Mouse (Mus musculus): Measurements from ENCODE around the gene Ptprg.

Ptprg gene

GRCm38 (mm10) chr14:11618140-11618705 lies 64.9 kb downstream of the Ptprg start:
- DNase-seq (ENCODE audit: extremely low spot score), result no peak

GRCm38 (mm10) chr14:11619606-11620005 lies 66.3 kb downstream of the Ptprg start:
- no peak for DNase-seq (ENCODE audit: extremely low spot score)

GRCm38 (mm10) chr14:11620314-11620713 lies 67.0 kb downstream of the Ptprg start:
- no peak for DNase-seq (ENCODE audit: extremely low spot score)

GRCm38 (mm10) chr14:11620962-11621568 lies 67.7 kb downstream of the Ptprg start:
- peak; percentile 23 for DNase-seq (ENCODE audit: extremely low spot score)

- no peak for DNase-seq (ENCODE audit: extremely low spot score)
These were observed 70.2 kb downstream of the Ptprg start for GRCm38 (mm10) chr14:11623576-11623975.

- no peak for DNase-seq (ENCODE audit: extremely low spot score)
These were observed 77.4 kb downstream of the Ptprg start for GRCm38 (mm10) chr14:11630736-11631135.

GRCm38 (mm10) chr14:11631505-11631904 lies 78.2 kb downstream of the Ptprg start:
- no peak for DNase-seq (ENCODE audit: extremely low spot score)

GRCm38 (mm10) chr14:11637673-11638072 lies 84.3 kb downstream of the Ptprg start:
- no peak for DNase-seq (ENCODE audit: extremely low spot score)

GRCm38 (mm10) chr14:11639366-11639765 lies 86.0 kb downstream of the Ptprg start:
- no peak for DNase-seq (ENCODE audit: extremely low spot score)

- DNase-seq (ENCODE audit: extremely low spot score), result no peak
These were observed 87.0 kb downstream of the Ptprg start for GRCm38 (mm10) chr14:11640372-11640771.

GRCm38 (mm10) chr14:11640996-11641395 lies 87.7 kb downstream of the Ptprg start:
- DNase-seq (ENCODE audit: extremely low spot score), result no peak

GRCm38 (mm10) chr14:11642977-11643376 lies 89.6 kb downstream of the Ptprg start:
- DNase-seq (ENCODE audit: extremely low spot score), result no peak

GRCm38 (mm10) chr14:11657374-11657773 lies 104.0 kb downstream of the Ptprg start:
- no peak for DNase-seq (ENCODE audit: extremely low spot score)

- DNase-seq (ENCODE audit: extremely low spot score), result no peak
These were observed 110.4 kb downstream of the Ptprg start for GRCm38 (mm10) chr14:11663661-11664215.

GRCm38 (mm10) chr14:11664302-11664701 lies 111.0 kb downstream of the Ptprg start:
- DNase-seq (ENCODE audit: extremely low spot score), result no peak

GRCm38 (mm10) chr14:11665046-11665445 lies 111.7 kb downstream of the Ptprg start:
- DNase-seq (ENCODE audit: extremely low spot score), result no peak

- no peak for DNase-seq (ENCODE audit: extremely low spot score)
These were observed 114.4 kb downstream of the Ptprg start for GRCm38 (mm10) chr14:11667762-11668161.

GRCm38 (mm10) chr14:11670847-11671246 lies 117.5 kb downstream of the Ptprg start:
- peak; percentile 17 for DNase-seq (ENCODE audit: extremely low spot score)

GRCm38 (mm10) chr14:11672981-11673547 lies 119.7 kb downstream of the Ptprg start:
- no peak for DNase-seq (ENCODE audit: extremely low spot score)

- no peak for DNase-seq (ENCODE audit: extremely low spot score)
These were observed 124.9 kb downstream of the Ptprg start for GRCm38 (mm10) chr14:11678201-11678600.

GRCm38 (mm10) chr14:11679741-11680140 lies 126.4 kb downstream of the Ptprg start:
- DNase-seq (ENCODE audit: extremely low spot score), result no peak

GRCm38 (mm10) chr14:11680621-11681020 lies 127.3 kb downstream of the Ptprg start:
- DNase-seq (ENCODE audit: extremely low spot score), result no peak

GRCm38 (mm10) chr14:11682441-11682840 lies 129.1 kb downstream of the Ptprg start:
- no peak for DNase-seq (ENCODE audit: extremely low spot score)

All from embryo, embryonic 9.5 days (tissue).